Mouse (Mus musculus): ENCODE data around the gene Arg2.

- no peak for TF ChIP-seq POLR2A (IDR thresholded peaks at IDR 0.05; ENCODE audit: insufficient read depth, low read depth, low read length)
- TF ChIP-seq CTCF (IDR thresholded peaks at IDR 0.05; ENCODE audit: insufficient read depth, low read depth, low read length), result no peak
Measured at GRCm38 (mm10) chr12:79138999-79139398, 8.4 kb downstream of the Arg2 start.
